Comparison of ENCODE assay signal across 8 mouse cellular contexts in genomic region chr9:107581584-107581983, GRCm38 (mm10). TPM values are rescaled to one million over a fixed set of nuclear protein-coding genes. Genes with fewer than 3 reads are reported as not detected.
DNase-seq lines count a peak whose midpoint lies in the region; ATAC-seq and TF ChIP-seq lines count a peak whose summit lies in the region.

No protein-coding gene starts in this region.

- H3K9me3 ChIP-seq in lung, postnatal 0 days (ENCODE audit: low read length), result no peaks in the 10 kb centered on the region
- H3K9me3 ChIP-seq in forebrain, embryonic 10.5 days, result no peaks in the 10 kb centered on the region
- no peaks in the 10 kb centered on the region for H3K9me3 ChIP-seq in limb, embryonic 13.5 days
- no peaks in the 10 kb centered on the region for H3K9me3 ChIP-seq in stomach, embryonic 14.5 days (ENCODE audit: control insufficient read depth, low read depth, low read length)

- TF ChIP-seq EP300 in lung, postnatal 0 days (IDR thresholded peaks at IDR 0.05), result no peak

- peak overlapping the region; percentile 97 for H3K27ac ChIP-seq in lung, postnatal 0 days (ENCODE audit: low read length)
- peak overlapping the region; percentile 92 for H3K27ac ChIP-seq in forebrain, embryonic 10.5 days
- H3K27ac ChIP-seq in limb, embryonic 13.5 days, result peak overlapping the region; percentile 86; the same call in 1 of the 2 replicates
- H3K27ac ChIP-seq in stomach, embryonic 14.5 days (ENCODE audit: low read length), result peak overlapping the region; percentile 92; the same call in 1 of the 2 replicates

- H3K4me2 ChIP-seq in lung, postnatal 0 days (replicated peaks; ENCODE audit: low read depth, low read length), result peak overlapping the region; percentile 74
- peak overlapping the region; percentile 88 for H3K4me2 ChIP-seq in limb, embryonic 13.5 days (replicated peaks)
- H3K4me2 ChIP-seq in stomach, embryonic 14.5 days (replicated peaks; ENCODE audit: low read depth, low read length), result peak overlapping the region; percentile 94

- no peaks in the 10 kb centered on the region for H3K36me3 ChIP-seq in lung, postnatal 0 days (ENCODE audit: insufficient read depth, low read length)
- H3K36me3 ChIP-seq in forebrain, embryonic 10.5 days (replicated peaks), result peaks cover 19% of the 10 kb centered on the region
- peaks cover 24% of the 10 kb centered on the region for H3K36me3 ChIP-seq in limb, embryonic 13.5 days
- H3K36me3 ChIP-seq in stomach, embryonic 14.5 days (ENCODE audit: control insufficient read depth, insufficient read depth, low read length), result no peaks in the 10 kb centered on the region; the same call in 1 of the 2 replicates

- H3K9ac ChIP-seq in lung, postnatal 0 days (replicated peaks; ENCODE audit: low read depth), result peak overlapping the region; percentile 85
- peak overlapping the region; percentile 79 for H3K9ac ChIP-seq in limb, embryonic 13.5 days
- H3K9ac ChIP-seq in stomach, embryonic 14.5 days (replicated peaks; ENCODE audit: low read depth, low read length), result peak overlapping the region; percentile 74

- H3K27me3 ChIP-seq in lung, postnatal 0 days (replicated peaks; ENCODE audit: insufficient read depth, low read length), result no peaks in the 10 kb centered on the region
- no peaks in the 10 kb centered on the region for H3K27me3 ChIP-seq in forebrain, embryonic 10.5 days (ENCODE audit: poor library complexity, severe bottlenecking)
- no peaks in the 10 kb centered on the region for H3K27me3 ChIP-seq in limb, embryonic 13.5 days
- no peaks in the 10 kb centered on the region for H3K27me3 ChIP-seq in stomach, embryonic 14.5 days (ENCODE audit: control insufficient read depth, insufficient read depth, low read length)

- no peak for DNase-seq in lung, postnatal 0 days (ENCODE audit: low spot score)
- DNase-seq in lung, postnatal 4 days, result no peak
- DNase-seq in forebrain, embryonic 10.5 days (ENCODE audit: extremely low spot score, low spot score), result no peak
- no peak for DNase-seq in right cerebral cortex, adult 18-20 months
- DNase-seq in adrenal gland, postnatal 14 days, result no peak
- DNase-seq in frontal cortex, postnatal 14 days (ENCODE audit: low spot score in 2 of 2), result no peak

- no peak for TF ChIP-seq CTCF in lung, postnatal 0 days (IDR thresholded peaks at IDR 0.05)

- H3K4me3 ChIP-seq in lung, postnatal 0 days (ENCODE audit: low read depth, low read length), result peak overlapping the region; percentile 60
- H3K4me3 ChIP-seq in forebrain, embryonic 10.5 days, result peak overlapping the region; percentile 69
- peak overlapping the region; percentile 65 for H3K4me3 ChIP-seq in limb, embryonic 13.5 days
- H3K4me3 ChIP-seq in stomach, embryonic 14.5 days (ENCODE audit: low read depth, low read length), result peak overlapping the region; percentile 52

- ATAC-seq in lung, postnatal 0 days, result no peak
- no peak for ATAC-seq in limb, embryonic 13.5 days (ENCODE audit: low FRiP score, low read depth)
- no peak for ATAC-seq in stomach, embryonic 14.5 days (ENCODE audit: insufficient number of reproducible peaks, insufficient read depth, low FRiP score, low read depth)

- peaks cover 4% of the 10 kb centered on the region for H3K4me1 ChIP-seq in lung, postnatal 0 days (ENCODE audit: insufficient read depth, low read depth, low read length)
- H3K4me1 ChIP-seq in forebrain, embryonic 10.5 days, result peaks cover 59% of the 10 kb centered on the region
- H3K4me1 ChIP-seq in limb, embryonic 13.5 days, result peaks cover 52% of the 10 kb centered on the region
- peaks cover 19% of the 10 kb centered on the region for H3K4me1 ChIP-seq in stomach, embryonic 14.5 days (ENCODE audit: control insufficient read depth, insufficient read depth, low read length)

- 60% methylated on average over 4 of the region's 4 CpGs for WGBS in lung, postnatal 0 days
- 80% methylated on average over 4 of the region's 4 CpGs for whole genome bisulfite sequencing in forebrain, embryonic 10.5 days
- 77% methylated on average over 4 of the region's 4 CpGs for WGBS in limb, embryonic 13.5 days
- 62% methylated on average over 4 of the region's 4 CpGs for WGBS in stomach, embryonic 14.5 days

RNA-seq across cellular contexts. Expression of gene Hyal3, which starts 1.0 kb away (rescaled TPM):
- polyA plus RNA-seq in lung, postnatal 0 days (2015; fragmentation: Nextera tagmentation; extraction: Ambion mirVana), result 1.7 and 2.2 TPM in 2 replicates
- 0.42 and 0.47 TPM in 2 replicates for polyA plus RNA-seq in forebrain, embryonic 10.5 days (2016; fragmentation: Nextera tagmentation; extraction: Ambion mirVana)
- 1.5 and 1.7 TPM in 2 replicates for polyA plus RNA-seq in limb, embryonic 13.5 days (2015; fragmentation: Nextera tagmentation; extraction: Ambion mirVana)
- polyA plus RNA-seq in stomach, embryonic 14.5 days (2014; fragmentation: Nextera tagmentation; extraction: Ambion mirVana), result 1.0 and 1.4 TPM in 2 replicates
- total RNA-seq in adrenal gland, postnatal 14 days (2021), result 1.4 and 1.6 TPM in 2 replicates

RNA-seq across cellular contexts. Expression of gene Naa80, which starts 2.9 kb away (rescaled TPM):
- 17.9 and 22.0 TPM in 2 replicates for polyA plus RNA-seq in lung, postnatal 0 days (2015; fragmentation: Nextera tagmentation; extraction: Ambion mirVana)
- polyA plus RNA-seq in forebrain, embryonic 10.5 days (2016; fragmentation: Nextera tagmentation; extraction: Ambion mirVana), result 13.9 and 17.9 TPM in 2 replicates
- 18.4 and 19.6 TPM in 2 replicates for polyA plus RNA-seq in limb, embryonic 13.5 days (2015; fragmentation: Nextera tagmentation; extraction: Ambion mirVana)
- polyA plus RNA-seq in stomach, embryonic 14.5 days (2014; fragmentation: Nextera tagmentation; extraction: Ambion mirVana), result 17.3 and 19.9 TPM in 2 replicates
- total RNA-seq in adrenal gland, postnatal 14 days (2021), result 19.6 and 21.0 TPM in 2 replicates

RNA-seq across cellular contexts. Expression of gene Hyal1, which starts 4.9 kb away (rescaled TPM):
- polyA plus RNA-seq in lung, postnatal 0 days (2015; fragmentation: Nextera tagmentation; extraction: Ambion mirVana), result 9.7 and 11.0 TPM in 2 replicates
- polyA plus RNA-seq in forebrain, embryonic 10.5 days (2016; fragmentation: Nextera tagmentation; extraction: Ambion mirVana), result 6.8 and 7.4 TPM in 2 replicates
- 13.4 and 15.5 TPM in 2 replicates for polyA plus RNA-seq in limb, embryonic 13.5 days (2015; fragmentation: Nextera tagmentation; extraction: Ambion mirVana)
- polyA plus RNA-seq in stomach, embryonic 14.5 days (2014; fragmentation: Nextera tagmentation; extraction: Ambion mirVana), result 10.3 and 12.1 TPM in 2 replicates
- 9.9 and 17.6 TPM in 2 replicates for total RNA-seq in adrenal gland, postnatal 14 days (2021)

RNA-seq across cellular contexts. Expression of gene Ifrd2, which starts 5.9 kb away (rescaled TPM):
- polyA plus RNA-seq in lung, postnatal 0 days (2015; fragmentation: Nextera tagmentation; extraction: Ambion mirVana), result 22.4 and 24.1 TPM in 2 replicates
- polyA plus RNA-seq in forebrain, embryonic 10.5 days (2016; fragmentation: Nextera tagmentation; extraction: Ambion mirVana), result 58.6 and 66.8 TPM in 2 replicates
- 44.3 and 49.5 TPM in 2 replicates for polyA plus RNA-seq in limb, embryonic 13.5 days (2015; fragmentation: Nextera tagmentation; extraction: Ambion mirVana)
- 54.0 and 61.1 TPM in 2 replicates for polyA plus RNA-seq in stomach, embryonic 14.5 days (2014; fragmentation: Nextera tagmentation; extraction: Ambion mirVana)
- total RNA-seq in adrenal gland, postnatal 14 days (2021), result 42.1 and 43.1 TPM in 2 replicates

RNA-seq across cellular contexts. Expression of gene Hyal2, which starts 13.8 kb away (rescaled TPM):
- 103 and 104 TPM in 2 replicates for polyA plus RNA-seq in lung, postnatal 0 days (2015; fragmentation: Nextera tagmentation; extraction: Ambion mirVana)
- polyA plus RNA-seq in forebrain, embryonic 10.5 days (2016; fragmentation: Nextera tagmentation; extraction: Ambion mirVana), result 147 TPM in 2 replicates
- 127 and 130 TPM in 2 replicates for polyA plus RNA-seq in limb, embryonic 13.5 days (2015; fragmentation: Nextera tagmentation; extraction: Ambion mirVana)
- 119 and 127 TPM in 2 replicates for polyA plus RNA-seq in stomach, embryonic 14.5 days (2014; fragmentation: Nextera tagmentation; extraction: Ambion mirVana)
- 35.0 and 38.9 TPM in 2 replicates for total RNA-seq in adrenal gland, postnatal 14 days (2021)
